Mouse (Mus musculus): ENCODE results near the gene Hist3h2ba.

The Hist3h2ba gene

DNA sequence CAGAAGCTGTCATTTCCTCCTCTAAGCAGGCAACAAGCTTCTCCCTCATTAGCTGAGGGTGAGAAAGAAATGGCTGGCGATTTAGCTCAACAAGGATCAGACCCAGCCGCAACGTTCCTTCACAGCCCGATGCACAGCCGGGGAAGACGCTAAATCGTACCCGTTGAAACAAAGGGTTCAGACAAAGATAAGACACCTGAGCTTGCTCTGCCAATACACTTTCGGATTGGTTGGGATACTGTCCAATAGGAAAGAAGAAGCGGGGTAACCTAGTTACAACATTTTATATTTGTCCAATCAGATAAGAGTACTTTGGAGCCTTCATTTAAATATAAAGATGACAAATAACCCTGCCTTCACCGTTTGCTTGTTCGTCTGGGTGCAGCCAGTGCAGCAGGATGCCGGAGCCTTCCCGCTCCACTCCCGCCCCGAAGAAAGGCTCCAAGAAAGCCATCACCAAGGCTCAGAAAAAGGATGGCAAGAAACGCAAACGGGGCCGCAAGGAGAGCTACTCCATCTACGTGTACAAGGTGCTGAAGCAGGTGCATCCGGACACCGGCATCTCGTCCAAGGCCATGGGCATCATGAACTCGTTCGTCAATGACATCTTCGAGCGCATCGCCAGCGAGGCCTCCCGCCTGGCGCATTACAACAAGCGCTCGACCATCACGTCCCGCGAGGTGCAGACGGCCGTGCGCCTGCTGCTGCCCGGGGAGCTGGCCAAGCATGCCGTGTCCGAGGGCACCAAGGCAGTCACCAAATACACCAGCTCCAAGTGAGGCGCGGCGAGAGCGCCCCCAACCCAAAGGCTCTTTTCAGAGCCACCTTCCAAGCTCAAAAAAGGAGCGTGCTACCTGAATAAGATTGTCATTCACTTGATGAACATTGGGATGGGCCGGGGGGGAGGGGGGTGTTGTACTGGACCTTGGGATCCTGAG is at the start of gene Hist3h2ba:
TSS of gene Hist3h2ba (plus strand) at position 379 of the 938 bp plus-strand sequence.
- DNase-seq (ENCODE audit: low read depth, low spot score), result peak; percentile 88

DNA sequence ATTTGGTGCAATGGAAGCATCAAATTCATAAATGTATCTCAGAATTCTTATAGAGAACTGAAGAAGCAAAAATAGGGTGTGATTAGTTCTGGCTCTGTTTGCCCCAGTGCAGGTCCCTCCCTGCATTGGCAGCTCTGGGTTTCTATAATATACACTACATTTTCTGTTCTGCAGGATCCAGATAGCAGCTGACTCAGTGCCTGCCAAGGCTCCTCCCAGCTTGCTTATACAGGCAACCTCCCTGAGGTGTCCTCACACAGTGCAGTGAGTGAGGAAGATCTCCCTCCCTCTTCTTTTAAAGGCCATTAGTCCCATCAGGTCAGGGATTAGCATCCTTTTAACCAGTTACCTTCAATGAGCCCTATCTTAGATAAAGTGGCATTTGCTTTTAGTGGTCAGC is 47.6 kb upstream of the Hist3h2ba start:
- DNase-seq (ENCODE audit: low read depth, low spot score), result no peak

DNA sequence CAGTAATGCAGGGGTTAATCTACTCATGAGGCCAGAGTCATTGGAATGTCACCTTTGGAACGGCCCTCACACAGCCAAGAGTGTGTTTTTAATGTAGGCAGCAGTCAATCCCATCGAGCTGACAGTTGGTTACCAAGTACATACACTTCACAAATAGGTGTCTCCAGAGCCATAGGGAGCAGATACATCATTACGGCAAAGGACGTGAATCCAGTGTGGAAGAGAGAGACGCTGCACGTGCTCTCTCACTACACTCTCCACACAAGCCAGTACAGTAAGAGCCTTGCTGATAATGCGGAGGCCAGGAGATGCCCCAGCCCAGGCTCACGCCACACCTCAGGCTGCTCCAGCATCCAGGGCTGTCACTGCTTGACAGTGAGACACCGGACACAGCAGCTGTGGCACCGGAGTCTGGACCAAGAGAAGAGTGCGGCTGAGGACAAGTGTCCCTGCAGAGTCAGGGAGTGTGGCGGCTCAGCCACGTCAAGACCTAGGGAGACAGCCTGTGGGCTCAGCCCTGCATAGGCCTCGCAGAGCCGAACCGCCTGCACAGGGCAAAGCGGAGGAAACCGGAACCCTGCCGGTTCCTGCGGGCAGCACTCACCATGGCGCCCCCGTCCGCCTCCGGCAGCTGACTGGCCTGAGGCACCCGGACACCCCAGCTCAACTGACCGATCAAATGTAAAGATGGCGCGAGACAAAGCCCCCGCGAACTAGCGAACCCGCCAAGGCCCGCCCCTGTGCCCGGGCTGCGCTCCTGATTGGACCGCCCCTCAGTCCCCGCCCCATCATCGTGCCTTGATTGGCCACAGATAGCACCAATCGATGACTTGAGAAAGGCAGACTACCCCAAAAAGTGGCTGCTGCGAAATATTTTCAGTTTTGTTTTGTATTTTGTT is 45.0 kb upstream of the Hist3h2ba start, which contains the start of gene Zfp39:
TSS of gene Zfp39 (minus strand) at position 715 of the 899 bp plus-strand sequence.
- DNase-seq (ENCODE audit: low read depth, low spot score), result peak; percentile 95

DNA sequence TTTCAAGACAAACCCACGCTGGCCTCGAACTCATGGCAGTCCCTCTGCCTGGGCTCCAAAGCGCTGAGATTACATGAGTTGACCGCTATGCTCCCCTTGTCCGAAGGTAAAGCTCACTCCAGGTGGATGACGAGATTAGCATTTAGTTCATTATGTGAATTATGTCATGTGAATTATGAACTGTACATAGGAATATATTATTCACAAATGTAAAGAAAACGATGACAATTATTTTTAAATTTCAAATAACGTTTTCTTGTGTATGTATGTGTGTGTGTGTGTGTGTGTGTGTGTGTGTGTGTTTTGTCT is 44.4 kb upstream of the Hist3h2ba start:
- DNase-seq (ENCODE audit: low read depth, low spot score), result no peak

DNA sequence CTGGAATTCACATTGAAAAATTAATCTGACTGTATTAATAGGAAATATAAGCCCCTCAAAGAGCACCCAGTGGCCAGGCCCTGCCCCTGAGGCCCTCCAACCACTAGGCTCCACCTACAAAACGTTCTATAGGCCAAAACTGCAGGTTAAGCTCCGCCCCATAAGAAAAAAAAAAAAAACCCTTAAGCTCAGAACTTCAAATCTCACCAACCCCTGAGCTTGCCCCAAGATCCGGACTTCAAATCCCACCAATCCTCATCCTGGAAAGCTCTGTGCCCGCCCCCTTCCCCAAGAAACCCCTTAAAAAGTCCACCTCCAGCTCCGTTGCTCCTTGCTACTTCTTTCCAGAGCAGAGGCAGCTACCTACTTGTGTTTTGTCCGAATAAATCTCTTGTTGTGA is 43.9 kb upstream of the Hist3h2ba start:
- DNase-seq (ENCODE audit: low read depth, low spot score), result peak; percentile 56

DNA sequence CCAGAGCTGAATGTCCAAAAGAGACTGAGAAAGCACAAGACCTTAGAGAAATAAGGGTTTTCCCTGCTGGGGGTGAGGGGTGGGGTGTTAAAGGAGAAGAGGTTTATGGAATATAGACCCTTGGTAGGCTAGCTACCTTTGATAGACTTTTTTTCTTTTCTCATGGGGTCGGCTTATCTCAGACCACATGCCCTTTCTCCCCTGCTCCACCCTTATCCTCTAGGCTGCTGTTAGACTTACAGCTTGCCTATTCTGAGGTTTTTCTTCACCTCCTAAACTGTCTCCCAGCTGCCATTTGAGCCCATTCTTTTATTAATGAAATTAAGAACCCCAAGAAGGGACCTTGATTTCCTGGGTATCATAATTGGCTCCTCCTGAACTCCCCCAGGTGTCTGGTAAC is 34.9 kb upstream of the Hist3h2ba start:
- DNase-seq (ENCODE audit: low read depth, low spot score), result no peak

DNA sequence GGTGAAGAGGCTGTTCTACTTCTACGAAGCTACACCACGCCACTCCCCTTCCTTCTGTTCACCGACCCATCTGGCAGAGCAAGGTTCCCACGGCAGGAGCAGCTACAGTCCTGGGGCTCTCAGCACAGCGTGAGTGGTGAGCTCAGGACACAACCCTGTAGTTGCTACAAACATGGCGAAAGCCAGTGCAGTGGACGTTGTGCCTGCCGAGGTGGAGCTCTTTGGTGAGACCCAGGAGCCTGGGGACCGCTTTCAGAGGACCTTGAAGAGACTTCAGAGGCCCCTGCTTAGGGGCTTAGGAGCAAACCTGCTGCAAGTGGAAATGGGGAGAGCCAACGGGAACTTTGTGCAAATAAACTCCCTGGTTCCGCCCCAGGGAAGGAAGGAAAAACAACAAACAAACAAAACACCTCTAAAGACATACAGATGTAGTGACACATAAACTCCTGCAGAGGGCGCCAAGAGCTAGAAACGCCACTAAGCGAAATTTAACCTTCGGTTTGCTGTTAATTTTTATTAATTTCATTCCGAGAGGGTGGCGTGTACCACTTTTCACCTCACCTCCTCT is 34.2 kb upstream of the Hist3h2ba start:
- DNase-seq (ENCODE audit: low read depth, low spot score), result peak; percentile 75

DNA sequence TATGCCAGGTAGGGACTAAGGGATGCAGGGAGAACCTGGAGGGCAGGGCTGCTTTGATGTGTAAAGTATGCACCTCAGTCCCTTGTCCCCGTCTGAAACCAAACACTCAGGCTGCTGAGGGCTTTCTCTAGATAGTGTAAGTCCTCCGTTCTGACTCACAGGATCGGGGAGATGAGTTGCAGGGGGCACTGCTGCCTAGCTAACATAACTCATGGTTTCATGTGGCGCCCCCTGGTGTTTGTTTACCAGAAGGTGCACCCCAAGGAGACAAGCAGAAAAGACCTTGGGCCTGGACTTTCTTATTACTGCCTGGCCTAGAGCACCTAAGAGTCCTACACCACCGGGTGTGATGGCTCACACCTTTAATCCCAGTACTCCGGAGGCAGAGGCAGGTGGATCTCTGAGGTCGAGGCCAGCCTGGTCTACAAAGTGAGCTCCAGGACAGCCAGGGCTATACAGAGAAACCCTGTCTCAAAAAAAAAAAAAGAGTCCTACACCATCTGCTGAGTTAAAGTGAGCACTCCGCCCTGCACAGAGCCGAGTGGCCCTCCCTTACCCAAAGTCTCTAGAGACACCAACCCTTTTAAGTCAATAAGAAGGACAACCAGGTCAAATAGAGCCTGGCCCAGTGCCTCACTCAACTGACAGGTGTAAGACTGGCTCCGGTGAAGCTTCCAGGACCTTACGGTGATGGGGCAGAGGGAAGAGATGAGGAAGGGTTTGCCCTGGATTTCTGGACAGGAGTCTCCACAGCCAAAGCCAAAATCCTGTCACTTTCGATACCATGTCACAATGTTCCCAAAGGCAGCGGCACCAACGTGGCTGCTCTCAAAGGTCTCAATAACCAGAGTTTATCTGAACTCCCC is 31.6 kb upstream of the Hist3h2ba start:
- DNase-seq (ENCODE audit: low read depth, low spot score), result peak; percentile 85

DNA sequence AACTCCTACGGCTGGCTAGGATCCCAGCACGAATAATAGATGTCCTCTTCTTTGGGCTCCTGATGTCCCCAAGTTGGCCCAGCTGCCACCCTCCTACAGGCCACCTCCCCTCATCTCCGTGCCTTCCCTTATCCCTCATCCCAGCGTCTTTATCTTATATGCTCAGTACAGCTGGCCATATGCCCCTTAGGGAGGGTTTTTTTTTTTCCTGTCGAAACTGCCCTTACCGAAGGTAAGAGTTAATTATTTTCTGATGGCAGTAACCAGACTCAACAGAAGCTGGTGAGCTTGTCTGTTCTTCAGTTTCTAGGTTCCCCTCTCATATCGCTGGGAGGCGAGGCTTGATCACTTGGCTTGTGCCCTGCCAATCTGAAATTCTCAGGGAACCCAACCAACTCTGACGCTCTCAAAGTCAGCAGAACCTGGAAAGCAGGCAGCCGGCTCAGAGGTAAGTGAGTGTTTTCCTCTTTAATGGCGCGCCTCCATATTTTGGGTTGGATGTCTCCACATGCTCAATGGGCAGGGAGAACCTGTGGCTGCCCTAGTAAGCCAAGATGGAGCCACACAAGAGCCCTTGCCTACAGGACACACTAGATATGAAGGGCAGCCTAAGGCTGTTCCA is 30.9 kb upstream of the Hist3h2ba start, which contains the start of gene Btnl10:
TSS of gene Btnl10 (plus strand) at position 164 of the 622 bp plus-strand sequence.
- no peak for DNase-seq (ENCODE audit: low read depth, low spot score)

DNA sequence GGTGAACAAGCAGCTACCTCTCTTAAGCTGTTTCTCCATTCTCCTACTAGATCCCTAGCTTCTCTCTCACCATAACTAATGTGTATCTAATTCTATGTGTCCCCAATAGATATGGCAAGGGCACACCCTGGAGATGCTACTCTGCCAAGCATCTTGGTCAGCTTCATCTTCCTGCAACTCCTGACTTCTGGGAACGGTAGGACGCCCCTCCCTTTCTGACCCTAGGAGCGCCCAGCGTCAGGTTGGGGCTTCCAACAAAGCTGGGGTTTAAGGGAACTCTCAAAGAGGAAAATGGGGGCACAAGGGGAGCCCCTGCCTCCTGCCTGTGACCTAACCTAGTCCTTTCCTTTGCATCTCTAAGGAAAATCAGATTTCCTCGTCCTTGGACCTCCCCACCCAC is 30.0 kb upstream of the Hist3h2ba start:
- DNase-seq (ENCODE audit: low read depth, low spot score), result no peak

DNA sequence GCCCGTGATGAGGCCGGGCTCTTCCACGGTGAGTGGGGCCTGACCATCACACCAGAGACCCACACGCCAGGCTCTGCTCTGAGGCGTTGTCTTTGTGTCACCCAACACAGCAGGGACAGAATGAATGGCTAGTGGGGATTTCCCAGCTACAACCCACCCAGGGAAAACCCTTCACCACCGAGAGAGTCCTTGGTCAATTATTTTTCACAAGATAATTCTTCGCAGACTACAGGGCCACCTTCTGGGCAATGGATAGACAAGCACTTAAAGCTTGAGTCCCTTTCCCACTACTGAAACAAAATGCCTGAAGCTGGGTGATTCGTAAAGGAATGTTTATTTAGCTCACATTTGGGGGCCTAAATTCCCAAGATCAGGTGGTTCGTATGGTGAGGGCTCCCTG is 26.3 kb upstream of the Hist3h2ba start:
- DNase-seq (ENCODE audit: low read depth, low spot score), result no peak

DNA sequence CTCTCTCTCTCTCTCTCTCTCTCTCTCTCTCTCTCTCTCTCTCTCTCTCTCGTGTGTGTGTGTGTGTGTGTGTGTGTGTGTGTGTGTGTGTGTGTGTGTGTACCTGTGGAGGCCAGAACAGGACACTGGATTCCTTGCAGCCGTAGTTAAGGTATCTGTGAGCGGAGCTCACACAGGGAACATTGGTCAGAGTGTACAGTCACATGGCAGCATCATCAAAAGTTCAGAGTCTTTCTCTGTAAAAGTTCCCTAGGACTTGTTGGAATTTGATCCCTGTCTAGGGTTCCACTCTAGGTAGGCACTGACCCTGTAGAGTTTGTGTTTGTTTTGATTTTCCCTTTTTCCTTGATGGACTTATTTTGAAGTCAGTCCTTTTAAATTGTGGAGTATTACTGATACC is 22.1 kb upstream of the Hist3h2ba start:
- no peak for DNase-seq (ENCODE audit: low read depth, low spot score)

DNA sequence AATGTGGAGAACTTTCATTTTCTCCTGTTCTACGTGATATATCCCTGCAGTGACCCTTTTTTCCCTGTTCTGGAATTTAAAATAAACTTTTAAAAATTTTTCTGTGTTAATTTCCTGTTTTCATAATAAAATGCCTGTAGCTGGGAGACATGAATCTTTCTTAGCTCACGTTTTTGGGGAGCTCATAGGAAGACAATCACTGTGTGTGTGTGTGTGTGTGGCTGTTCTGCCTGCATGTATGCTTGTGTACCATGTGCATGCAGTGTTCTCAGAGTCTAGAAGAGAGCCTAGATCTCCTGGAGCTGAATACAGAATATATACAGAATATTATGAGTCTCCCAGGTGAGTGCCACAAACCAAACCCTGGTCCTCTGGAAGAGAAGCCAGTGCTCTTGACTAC is 21.7 kb upstream of the Hist3h2ba start:
- no peak for DNase-seq (ENCODE audit: low read depth, low spot score)

DNA sequence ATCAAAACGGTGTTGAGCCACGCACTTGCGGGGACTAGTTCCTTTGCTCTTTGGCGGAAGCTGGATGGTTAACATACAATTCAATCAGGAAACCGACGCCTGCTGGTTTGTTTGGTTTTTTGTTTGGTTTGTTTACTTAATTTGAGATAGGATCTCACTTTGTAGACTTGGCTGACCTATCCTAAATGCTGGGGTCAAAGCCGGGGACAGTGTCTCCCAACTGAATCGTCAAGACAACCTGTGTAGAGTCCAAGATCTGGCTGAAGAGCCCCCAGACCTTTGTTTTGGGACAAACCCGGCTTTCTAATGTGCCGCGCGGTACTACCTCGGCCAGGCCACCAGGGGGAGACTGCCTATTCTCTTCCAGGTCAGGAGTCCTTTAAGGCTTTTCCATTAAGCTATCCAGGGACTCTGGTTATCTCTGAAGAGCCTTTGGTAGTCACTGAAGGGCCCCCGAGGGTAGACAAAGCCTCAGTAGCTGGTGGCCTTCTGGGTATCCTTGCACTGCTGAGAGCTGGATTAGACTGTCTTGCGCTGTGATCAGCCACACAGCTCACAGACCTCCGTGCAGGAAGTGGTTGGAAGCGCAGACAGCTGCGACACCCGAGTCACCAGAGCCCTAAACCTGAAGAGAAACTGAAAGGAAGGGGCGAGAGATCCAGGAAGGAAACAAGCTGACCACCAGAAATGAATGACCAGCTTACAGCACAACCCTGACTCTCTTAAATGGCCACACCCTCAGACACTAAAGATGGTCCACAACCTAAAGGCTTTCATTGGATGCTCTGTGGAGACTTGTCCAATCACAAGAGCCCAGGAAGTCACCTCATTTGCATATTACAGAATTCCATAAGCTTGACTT is 20.7 kb upstream of the Hist3h2ba start:
- DNase-seq (ENCODE audit: low read depth, low spot score), result peak; percentile 87

DNA sequence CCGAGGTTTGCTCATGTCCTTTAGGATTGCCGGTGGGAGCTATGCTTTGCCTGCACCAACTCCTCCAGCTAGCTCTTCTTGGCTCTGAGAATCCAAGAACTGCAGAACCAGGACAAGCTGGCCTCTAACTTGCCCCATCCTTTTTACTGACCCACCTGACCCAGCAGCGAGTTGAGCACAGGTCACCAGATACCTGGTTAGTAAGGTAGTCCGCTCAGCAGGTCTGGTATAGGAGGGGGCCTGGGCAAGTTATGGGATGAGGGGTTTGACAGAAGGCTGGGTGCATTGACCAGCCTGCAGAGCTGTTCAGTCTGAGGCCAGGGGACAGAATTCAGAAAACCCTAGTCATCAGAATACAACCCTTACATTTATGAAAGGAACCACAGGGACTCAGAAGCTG is 19.7 kb upstream of the Hist3h2ba start:
- no peak for DNase-seq (ENCODE audit: low read depth, low spot score)

DNA sequence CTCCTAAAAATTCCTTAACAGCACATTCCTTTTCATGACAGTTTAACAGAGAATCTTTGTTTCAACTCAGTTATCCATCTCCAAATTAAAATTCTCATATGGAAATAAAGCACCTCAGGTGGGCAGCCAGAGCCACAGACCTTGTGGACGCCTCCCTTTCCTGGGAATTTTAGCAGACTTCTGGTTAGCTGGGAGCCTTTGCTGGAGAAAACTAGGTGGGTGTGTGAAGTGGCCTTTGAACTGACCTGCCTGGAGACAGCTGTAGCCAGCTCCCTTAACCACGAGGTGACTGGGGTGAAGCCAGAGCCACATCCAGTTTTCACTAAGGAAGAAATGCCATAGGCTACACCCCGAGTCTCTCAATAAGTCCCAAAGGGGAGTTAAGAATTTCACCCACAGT is 19.1 kb upstream of the Hist3h2ba start:
- DNase-seq (ENCODE audit: low read depth, low spot score), result no peak

DNA sequence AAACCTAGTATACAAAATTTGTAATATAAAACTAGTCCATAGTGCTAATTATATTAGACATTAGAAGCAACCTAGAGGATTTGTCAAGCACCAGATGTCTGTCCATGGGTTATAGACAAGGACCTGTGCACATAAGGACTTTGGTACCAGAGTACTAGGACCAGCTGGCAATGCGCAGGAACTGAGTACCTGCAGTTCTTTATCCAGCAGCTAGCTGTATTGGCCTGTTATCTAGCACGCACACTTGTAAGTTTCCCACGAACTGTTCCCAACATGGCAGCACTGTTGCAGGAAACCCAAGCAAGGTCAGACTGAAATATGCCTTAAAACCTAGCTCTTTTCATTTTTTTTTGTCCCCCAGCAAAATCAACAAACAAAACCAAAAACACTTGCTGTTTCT is 18.5 kb upstream of the Hist3h2ba start:
- DNase-seq (ENCODE audit: low read depth, low spot score), result no peak

DNA sequence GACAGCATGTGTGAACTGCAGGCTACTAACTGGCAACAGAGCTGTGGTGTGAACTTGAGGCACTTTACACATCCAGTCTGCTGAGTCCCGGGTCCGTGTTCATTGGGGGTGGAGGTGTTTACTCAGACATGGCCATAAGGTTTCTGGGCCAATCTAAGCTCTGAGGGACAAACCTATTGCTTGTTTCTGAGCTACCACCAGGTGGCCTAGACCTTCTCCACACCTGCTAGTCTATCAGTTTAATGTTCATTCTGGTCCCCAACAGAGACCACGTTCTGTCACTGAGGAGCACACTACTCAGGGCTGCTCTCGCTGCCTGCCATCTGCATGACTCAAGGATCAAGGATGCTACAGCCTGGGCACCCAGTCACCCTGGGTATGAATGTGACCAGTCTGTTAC is 17.1 kb upstream of the Hist3h2ba start:
- DNase-seq (ENCODE audit: low read depth, low spot score), result peak; percentile 56

DNA sequence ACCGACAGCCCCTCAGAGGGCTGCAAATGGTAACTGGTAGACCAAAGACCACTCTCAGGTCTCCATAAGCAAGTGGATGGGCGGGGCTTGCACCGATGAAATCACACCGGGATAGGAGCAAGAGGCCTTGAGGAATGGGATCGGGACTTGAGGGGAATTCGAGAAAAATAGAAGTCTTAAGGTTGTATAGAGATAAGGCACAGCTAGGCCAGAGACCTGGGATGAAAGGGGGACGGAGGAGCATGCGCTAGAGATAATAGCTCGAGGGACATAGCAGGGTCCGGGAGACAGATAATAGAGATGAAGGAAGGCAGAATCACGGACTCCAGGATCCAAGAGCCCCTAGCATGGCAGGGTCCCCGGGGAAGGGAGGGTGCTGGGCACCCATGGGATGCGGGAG is 10.8 kb upstream of the Hist3h2ba start:
- DNase-seq (ENCODE audit: low read depth, low spot score), result no peak

Data from CD4-positive, CD25-positive, alpha-beta regulatory T cell, adult 2 months (primary cell).